8 mouse cellular contexts compared by ENCODE assay signal in genomic region chr11:77983937-77984835, GRCm38 (mm10). TPM values are rescaled to one million over a fixed set of nuclear protein-coding genes. Genes with fewer than 3 reads are reported as not detected.
DNase-seq lines count a peak whose midpoint lies in the region; ATAC-seq lines count a peak whose summit lies in the region.

No protein-coding gene starts in this region.

- under 1% methylated on average over 61 of the region's 63 CpGs for WGBS in hindbrain, embryonic 15.5 days

- H3K27me3 ChIP-seq in hindbrain, embryonic 15.5 days = no peaks in the 10 kb centered on the region

- peaks cover 18% of the 10 kb centered on the region for H3K36me3 ChIP-seq in hindbrain, embryonic 15.5 days

- H3K9ac ChIP-seq in hindbrain, embryonic 15.5 days = peak overlapping the region; percentile 79

- H3K9me3 ChIP-seq in hindbrain, embryonic 15.5 days = no peaks in the 10 kb centered on the region

- H3K4me1 ChIP-seq in hindbrain, embryonic 15.5 days (replicated peaks) = peaks cover 34% of the 10 kb centered on the region

- H3K4me3 ChIP-seq in hindbrain, embryonic 15.5 days = peak overlapping the region; percentile 67

- DNase-seq in NIH3T3 (ENCODE audit: low read depth) = peak; percentile 86
- peak; percentile 70 for DNase-seq in cerebellum, adult 8-10 months
- DNase-seq in frontal cortex, postnatal 14 days (ENCODE audit: low spot score in 2 of 2) = peak; percentile 47 to 56
- peak; percentile 62 to 66 for DNase-seq in layer of hippocampus, postnatal 36 days
- peak; percentile 79 to 80 for DNase-seq in lung, postnatal 4 days
- DNase-seq in right cerebral cortex, postnatal 25 days = peak; percentile 71
- DNase-seq in urinary bladder, postnatal 4 days (ENCODE audit: low spot score in 2 of 2) = peak; percentile 71 to 72

- no peak for ATAC-seq in hindbrain, embryonic 15.5 days (ENCODE audit: low FRiP score, low read depth)

- peak overlapping the region; percentile 78 for H3K4me2 ChIP-seq in hindbrain, embryonic 15.5 days

- peak overlapping the region; percentile 98 for H3K27ac ChIP-seq in hindbrain, embryonic 15.5 days (replicated peaks)

RNA-seq across cellular contexts. Expression of gene Phf12, which starts 1.6 kb away (rescaled TPM):
- polyA plus RNA-seq in hindbrain, embryonic 15.5 days (2015; fragmentation: Nextera tagmentation; extraction: Ambion mirVana) = 15.1 and 19.0 TPM in 2 replicates
- 10 to 100 TPM; 48.3 to 51.2 TPM for total RNA-seq in layer of hippocampus, postnatal 36 days (2021)

RNA-seq across cellular contexts. Expression of gene Dhrs13, which starts 47.9 kb away (rescaled TPM):
- polyA plus RNA-seq in hindbrain, embryonic 15.5 days (2015; fragmentation: Nextera tagmentation; extraction: Ambion mirVana) = 48.6 and 55.6 TPM in 2 replicates
- 1 to 10 TPM; 4.5 to 6.2 TPM for total RNA-seq in layer of hippocampus, postnatal 36 days (2021)

RNA-seq across cellular contexts. Expression of gene Flot2, which starts 53.5 kb away (rescaled TPM):
- 103 and 106 TPM in 2 replicates for polyA plus RNA-seq in hindbrain, embryonic 15.5 days (2015; fragmentation: Nextera tagmentation; extraction: Ambion mirVana)
- 10 to 100 TPM; 71.8 to 74.3 TPM for total RNA-seq in layer of hippocampus, postnatal 36 days (2021)

RNA-seq across cellular contexts. Expression of gene Sez6, which starts 53.6 kb away (rescaled TPM):
- 123 and 151 TPM in 2 replicates for polyA plus RNA-seq in hindbrain, embryonic 15.5 days (2015; fragmentation: Nextera tagmentation; extraction: Ambion mirVana)
- total RNA-seq in layer of hippocampus, postnatal 36 days (2021) = 100 to 1,000 TPM; 148 to 153 TPM
